Mouse (Mus musculus): Measurements from ENCODE around the gene Tbc1d16. TPM values are rescaled to one million over a fixed set of nuclear protein-coding genes. Genes with fewer than 3 reads are reported as not detected.

Gene Tbc1d16
- polyA plus RNA-seq, 1 experiment from 2014 or later, result 27.2 TPM

Small RNA genes lying within 50 kb of the gene (microRNA-seq; reads per million reads assigned to microRNA genes)
- 1.0 reads per million for gene Mir6934

Other genes starting within 250 kb of the Tbc1d16 start
- not detected in 2 replicates for gene Enpp7, start 240.3 kb downstream of the Tbc1d16 start, polyA plus RNA-seq (2015; fragmentation: Nextera tagmentation; extraction: Ambion mirVana)
- 62.8 and 66.7 TPM in 2 replicates for gene Cbx2, start 205.5 kb downstream of the Tbc1d16 start, polyA plus RNA-seq (2015; fragmentation: Nextera tagmentation; extraction: Ambion mirVana)
- gene Cbx8, start 187.5 kb downstream of the Tbc1d16 start, polyA plus RNA-seq (2015; fragmentation: Nextera tagmentation; extraction: Ambion mirVana), result 9.4 and 10.6 TPM in 2 replicates
- gene Cbx4, start 142.3 kb downstream of the Tbc1d16 start, polyA plus RNA-seq (2015; fragmentation: Nextera tagmentation; extraction: Ambion mirVana), result 10.7 and 11.3 TPM in 2 replicates
- gene Ccdc40, start 73 bp upstream of the Tbc1d16 start, polyA plus RNA-seq (2015; fragmentation: Nextera tagmentation; extraction: Ambion mirVana), result 4.8 and 6.8 TPM in 2 replicates
- 67.1 and 69.9 TPM in 2 replicates for gene Gaa, start 39.4 kb upstream of the Tbc1d16 start, polyA plus RNA-seq (2015; fragmentation: Nextera tagmentation; extraction: Ambion mirVana)
- 386 and 387 TPM in 2 replicates for gene Eif4a3, start 71.6 kb upstream of the Tbc1d16 start, polyA plus RNA-seq (2015; fragmentation: Nextera tagmentation; extraction: Ambion mirVana)
- gene Card14, start 79.3 kb upstream of the Tbc1d16 start, polyA plus RNA-seq (2015; fragmentation: Nextera tagmentation; extraction: Ambion mirVana), result 0.42 and 0.88 TPM in 2 replicates
- 7.4 and 8.8 TPM in 2 replicates for gene Sgsh, start 127.0 kb upstream of the Tbc1d16 start, polyA plus RNA-seq (2015; fragmentation: Nextera tagmentation; extraction: Ambion mirVana)
- 11.8 and 12.4 TPM in 2 replicates for gene Slc26a11, start 127.1 kb upstream of the Tbc1d16 start, polyA plus RNA-seq (2015; fragmentation: Nextera tagmentation; extraction: Ambion mirVana)
- gene Rnf213, start 164.6 kb upstream of the Tbc1d16 start, polyA plus RNA-seq (2015; fragmentation: Nextera tagmentation; extraction: Ambion mirVana), result 3.2 and 3.5 TPM in 2 replicates